Mouse (Mus musculus) liver, embryonic 15.5 days (tissue): ENCODE results near the gene Camk1d. TPM values are rescaled to one million over a fixed set of nuclear protein-coding genes. Genes with fewer than 3 reads are reported as not detected.

Experiments used
- polyA plus RNA-seq: library from polyadenylated mRNA; unstranded; fragments of >200 nt; fragmentation: Nextera tagmentation; extraction: Ambion mirVana; gene quantifications from 2 replicates; pipeline ENCODE4 v1.2.1, GENCODE M21; 2015

Gene Camk1d
- polyA plus RNA-seq, 1 experiment from 2014 or later = 1.5 TPM

Other genes with a start within 250 kb of the Camk1d start
- 41.1 and 47.0 TPM in 2 replicates for gene Nudt5, start 130.5 kb upstream of the Camk1d start, polyA plus RNA-seq
- gene Cdc123, start 130.6 kb upstream of the Camk1d start, polyA plus RNA-seq = 130 and 139 TPM in 2 replicates
- 0.45 and 0.50 TPM in 2 replicates for gene Gm13199, start 148.4 kb upstream of the Camk1d start, polyA plus RNA-seq
- 11.6 and 13.1 TPM in 2 replicates for gene Sec61a2, start 180.9 kb upstream of the Camk1d start, polyA plus RNA-seq
- 3.5 and 4.0 TPM in 2 replicates for gene Dhtkd1, start 228.3 kb upstream of the Camk1d start, polyA plus RNA-seq
- 3.7 TPM in 2 replicates for gene Upf2, start 237.0 kb upstream of the Camk1d start, polyA plus RNA-seq